19 mouse cellular contexts compared by ENCODE assay signal in the genomic region with DNA sequence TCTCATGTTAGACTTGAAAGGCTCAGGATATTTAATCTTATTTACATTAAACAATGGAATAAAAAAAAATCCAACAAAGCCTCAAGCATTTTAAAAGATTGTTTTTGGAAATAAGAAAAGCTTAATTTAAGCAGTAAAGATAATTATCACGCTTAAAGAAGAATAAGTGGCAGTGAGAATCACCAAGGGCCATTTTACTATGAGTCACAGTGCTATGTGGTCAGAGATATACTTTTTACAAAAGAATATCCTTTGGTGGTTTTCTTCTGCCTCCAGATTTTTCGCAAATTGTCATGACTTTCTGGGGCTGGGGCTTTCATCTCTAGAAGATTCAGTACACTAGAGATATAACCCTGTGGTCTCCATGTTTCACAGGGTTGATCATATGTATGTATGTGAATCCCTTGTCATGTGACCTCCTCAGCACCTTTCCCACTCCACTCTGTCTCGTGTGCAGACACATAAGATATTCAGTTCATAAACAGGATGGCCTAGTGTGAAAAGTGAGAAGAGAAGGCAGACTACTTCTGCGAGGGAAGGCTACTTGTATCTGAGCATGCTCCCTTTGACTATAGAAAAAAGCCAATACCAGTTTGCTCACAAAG.
"Had no signal": no experiment of that assay in that cellular context is flagged by ENCODE, and none has a peak within 500 bp of the region (broad histone marks: within the 10 kb centered on the region; RNA-seq: fewer than 3 reads in every experiment).

No protein-coding gene starts in this region.

- H3K36me3 ChIP-seq: intestine, embryonic 15.5 days; kidney, embryonic 15.5 days; limb, embryonic 10.5 days; limb, embryonic 13.5 days; liver, embryonic 15.5 days; midbrain, embryonic 15.5 days had no signal

- ATAC-seq: intestine, embryonic 15.5 days; midbrain, embryonic 15.5 days had no signal

- H3K4me3 ChIP-seq: intestine, embryonic 15.5 days; kidney, embryonic 15.5 days; limb, embryonic 10.5 days; limb, embryonic 13.5 days; liver, embryonic 15.5 days; midbrain, embryonic 15.5 days had no signal

- H3K27me3 ChIP-seq: intestine, embryonic 15.5 days; kidney, embryonic 15.5 days; limb, embryonic 13.5 days; liver, embryonic 15.5 days; midbrain, embryonic 15.5 days had no signal

- H3K4me1 ChIP-seq: intestine, embryonic 15.5 days; kidney, embryonic 15.5 days; limb, embryonic 13.5 days; midbrain, embryonic 15.5 days had no signal

- DNase-seq: kidney, adult 11 months; kidney, adult 8-10 months; kidney, postnatal 10 days; kidney, postnatal 4 days; layer of hippocampus, adult 9-11 months; liver; lung, adult 2 months; lung, postnatal 14 days; lung, postnatal 4 days; thymus, adult 2 months; thymus, postnatal 14 days; thymus, postnatal 4 days had no signal

- H3K9me3 ChIP-seq: intestine, embryonic 15.5 days; kidney, embryonic 15.5 days; limb, embryonic 10.5 days; limb, embryonic 13.5 days; liver, embryonic 15.5 days; midbrain, embryonic 15.5 days had no signal

- H3K9ac ChIP-seq: intestine, embryonic 15.5 days; kidney, embryonic 15.5 days; limb, embryonic 13.5 days; liver, embryonic 15.5 days; midbrain, embryonic 15.5 days had no signal

- H3K4me2 ChIP-seq: intestine, embryonic 15.5 days; kidney, embryonic 15.5 days; limb, embryonic 13.5 days; liver, embryonic 15.5 days; midbrain, embryonic 11.5 days; midbrain, embryonic 15.5 days had no signal

- H3K27ac ChIP-seq: intestine, embryonic 15.5 days; kidney, embryonic 15.5 days; limb, embryonic 10.5 days; limb, embryonic 13.5 days; midbrain, embryonic 15.5 days had no signal
